Mouse (Mus musculus) spleen, adult 2 months (tissue): ENCODE results near the gene Atp7a. TPM values are rescaled to one million over a fixed set of nuclear protein-coding genes. Genes with fewer than 3 reads are reported as not detected.

ENCODE experiments used
- DNase-seq, 2 experiments: peaks; one replicate each; pipeline versions ENCODE4 v3.0.0 to v3.0.0-alpha.2; 2012 to 2021; ENCODE audit warnings: low spot score in 2 of 2, low read depth in 1 of 2
- H3K27ac ChIP-seq: fragments of 200-500 bp; 2 replicates; pipeline ENCODE4 v1.5.1; 2012; ENCODE audit warnings: low read length, inconsistent platforms; ENCODE audit not compliant: insufficient read depth
- H3K27me3 ChIP-seq: fragments of 200-500 bp; 2 replicates; pipeline ENCODE4 v1.6.1; 2012; ENCODE audit warnings: mild to moderate bottlenecking, moderate library complexity, low read length, inconsistent platforms; ENCODE audit not compliant: control insufficient read depth, insufficient read depth
- H3K36me3 ChIP-seq: fragments of 200-500 bp; 2 replicates; pipeline ENCODE4 v1.6.1; 2012; ENCODE audit warnings: mild to moderate bottlenecking, low read length, inconsistent platforms; ENCODE audit not compliant: control insufficient read depth, insufficient read depth
- H3K4me1 ChIP-seq: fragments of 200-500 bp; 2 replicates; pipeline ENCODE4 v1.6.1; 2011; ENCODE audit warnings: inconsistent platforms; ENCODE audit not compliant: control insufficient read depth, insufficient read depth, insufficient read length
- H3K4me3 ChIP-seq: fragments of 200-500 bp; 2 replicates; pipeline ENCODE4 v1.5.1; 2011; ENCODE audit warnings: mild to moderate bottlenecking, inconsistent platforms; ENCODE audit not compliant: insufficient read depth, insufficient read length; ENCODE audit errors: extremely low read depth
- CTCF ChIP-seq: fragments of 200-500 bp; IDR thresholded peaks from 2 replicates; pipeline ENCODE4 v1.5.1; 2011; ENCODE audit warnings: mild to moderate bottlenecking, inconsistent platforms; ENCODE audit not compliant: insufficient read depth, insufficient read length, insufficient replicate concordance; ENCODE audit errors: extremely low read depth
- POLR2A ChIP-seq: fragments of 200-500 bp; IDR thresholded peaks from 2 replicates; pipeline ENCODE4 v1.6.1; 2011; ENCODE audit warnings: low read depth, low read length, inconsistent platforms
- WGBS: fragments of 180-500 bp; shearing (Covaris S2); methylation state at CpG from one replicate; pipeline ENCODE4 v1.1.7; 2018; 5-methylcytosine and 5-hydroxymethylcytosine counted together
- polyA plus RNA-seq: library from polyadenylated mRNA; depleted of rRNA; stranded (reverse); fragments of >200 nt; gene quantifications from 2 replicates; pipeline ENCODE4 v1.2.3, GENCODE M21; 2012; rRNA removed

The Atp7a gene
- polyA plus RNA-seq, 1 experiment, result 1.6 TPM

GRCm38 (mm10) chrX:106164555-106164954, 137.5 kb downstream of the Atp7a start:
- WGBS, result 73% methylated on average over 5 of the region's 5 CpGs

GRCm38 (mm10) chrX:106165089-106165488, 138.0 kb downstream of the Atp7a start:
- TF ChIP-seq POLR2A (no peak), CTCF (no peak)
- H3K27ac ChIP-seq, result no peak overlapping the region
- no peaks in the 10 kb centered on the region for H3K36me3 ChIP-seq
- H3K4me3 ChIP-seq, result no peak overlapping the region
- peak in 1 of 2 experiments; percentile 4 for DNase-seq
- H3K4me1 ChIP-seq, result no peaks in the 10 kb centered on the region
- 15% methylated on average over 1 of the region's 1 CpGs for WGBS
- H3K27me3 ChIP-seq, result no peaks in the 10 kb centered on the region

More at GRCm38 (mm10) chrX:106164555-106164954, 137.5 kb downstream of the Atp7a start:
- Histone ChIP-seq H3K4me3 (no peak overlapping the region), H3K36me3 (no peaks in the 10 kb centered on the region), H3K27ac (no peak overlapping the region), H3K27me3 (no peaks in the 10 kb centered on the region), H3K4me1 (no peaks in the 10 kb centered on the region)
- TF ChIP-seq POLR2A, result no peak
- no peak for TF ChIP-seq CTCF
- DNase-seq, result no peak

DNA sequence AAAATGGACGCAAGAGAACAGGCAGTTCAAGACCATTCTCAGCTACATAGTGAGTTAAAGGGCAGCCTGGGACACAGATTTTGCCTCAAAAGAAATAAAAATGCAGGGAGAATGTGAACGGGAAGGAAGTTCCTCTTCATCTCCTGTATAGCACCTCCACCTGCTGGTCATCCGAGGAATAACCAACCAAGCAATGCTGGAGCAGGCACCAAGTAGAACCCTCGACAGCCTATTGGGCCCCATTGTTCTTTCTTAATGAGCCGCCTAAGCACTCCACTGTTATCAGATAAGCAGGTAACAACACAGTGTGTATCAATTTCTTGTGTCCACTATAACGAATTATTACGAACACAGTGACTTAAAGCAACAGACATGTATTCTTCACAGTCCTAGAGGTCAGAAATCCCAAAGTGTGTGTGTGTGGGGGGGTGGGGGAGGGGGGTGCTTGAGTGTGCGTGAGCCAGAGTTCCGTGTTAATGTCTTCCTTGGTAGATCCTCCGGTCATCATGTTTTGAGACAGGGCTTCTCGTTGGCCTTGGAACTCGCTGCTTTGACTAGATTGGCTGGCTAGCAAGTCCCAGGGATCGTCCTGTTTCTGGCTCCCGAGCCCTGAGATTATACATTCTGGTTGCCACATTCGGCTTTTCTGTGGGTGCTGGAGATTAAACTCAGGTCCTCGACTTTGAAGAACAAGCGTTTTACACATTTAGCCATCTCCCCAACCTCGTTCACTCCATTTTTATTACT, 144.2 kb downstream of the Atp7a start:
- 31% methylated on average over 18 of the region's 18 CpGs for WGBS

GRCm38 (mm10) chrX:106171853-106172154, 144.7 kb downstream of the Atp7a start:
- Histone ChIP-seq H3K36me3 (no peaks in the 10 kb centered on the region), H3K4me1 (no peaks in the 10 kb centered on the region), H3K4me3 (no peak overlapping the region), H3K27me3 (no peaks in the 10 kb centered on the region), H3K27ac (no peak overlapping the region)
- no peak for TF ChIP-seq CTCF
- no peak for TF ChIP-seq POLR2A
- WGBS, result 39% methylated on average over 6 of the region's 6 CpGs
- DNase-seq, result no peak

More for the DNA sequence above, 144.2 kb downstream of the Atp7a start:
- Histone ChIP-seq H3K4me3 (peak overlapping the region; percentile 41; the same call in 1 of the 2 replicates), H3K27ac (no peak overlapping the region), H3K36me3 (no peaks in the 10 kb centered on the region), H3K27me3 (no peaks in the 10 kb centered on the region), H3K4me1 (no peaks in the 10 kb centered on the region)
- peak; percentile 40 to 67 for DNase-seq
- TF ChIP-seq CTCF, result peak; percentile 59; the same call in 1 of the 2 replicates
- no peak for TF ChIP-seq POLR2A

Other genes starting within 250 kb of the Atp7a start
- 31.7 and 55.3 TPM in 2 replicates for gene Atrx, start 97.9 kb upstream of the Atp7a start, polyA plus RNA-seq
- gene Magt1, start 15.4 kb upstream of the Atp7a start, polyA plus RNA-seq, result 2.9 and 3.1 TPM in 2 replicates
- 29.5 and 33.6 TPM in 2 replicates for gene Cox7b, start 11.6 kb upstream of the Atp7a start, polyA plus RNA-seq
- gene Tlr13, start 115.9 kb downstream of the Atp7a start, polyA plus RNA-seq, result 2.3 and 2.4 TPM in 2 replicates
- 26.3 and 27.8 TPM in 2 replicates for gene Pgk1, start 159.8 kb downstream of the Atp7a start, polyA plus RNA-seq
- gene Taf9b, start 193.9 kb downstream of the Atp7a start, polyA plus RNA-seq, result 2.2 and 2.4 TPM in 2 replicates
- not detected in 2 replicates for gene Fnd3c2, start 228.1 kb downstream of the Atp7a start, polyA plus RNA-seq